Mouse (Mus musculus): Measurements from ENCODE around the gene Bank1.
A peak's percentile ranks its signal among the peaks of the same experiment; 100 is the strongest.

The Bank1 gene

GRCm38 (mm10) chr3:136100973-136101500 is 224.8 kb downstream of the Bank1 start:
- DNase-seq: no peak

- DNase-seq: no peak
These were observed 225.6 kb downstream of the Bank1 start for GRCm38 (mm10) chr3:136100292-136100691.

- no peak for DNase-seq
These were observed 238.8 kb downstream of the Bank1 start for GRCm38 (mm10) chr3:136086948-136087660.

DNA sequence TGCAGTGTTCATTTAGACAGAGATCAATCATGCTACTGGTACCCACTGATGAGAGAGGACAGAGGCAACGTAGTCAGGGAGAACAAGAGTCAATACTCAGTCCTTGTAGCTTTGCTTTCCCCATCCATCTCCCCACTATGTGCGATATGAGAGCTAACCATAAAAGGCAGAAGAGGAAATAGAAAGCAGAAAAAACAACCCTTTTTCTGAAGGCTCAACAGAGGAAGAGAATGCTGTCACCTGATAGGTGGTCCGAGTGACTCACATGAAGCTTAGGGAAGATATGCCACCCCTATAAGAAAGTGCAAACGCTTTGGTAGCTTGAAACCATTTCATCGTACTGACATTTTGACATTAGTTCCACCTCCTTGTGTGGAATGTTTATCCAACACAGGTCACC is 239.4 kb downstream of the Bank1 start:
- no peak for DNase-seq

GRCm38 (mm10) chr3:136085077-136085476 is 240.8 kb downstream of the Bank1 start:
- DNase-seq: no peak

DNA sequence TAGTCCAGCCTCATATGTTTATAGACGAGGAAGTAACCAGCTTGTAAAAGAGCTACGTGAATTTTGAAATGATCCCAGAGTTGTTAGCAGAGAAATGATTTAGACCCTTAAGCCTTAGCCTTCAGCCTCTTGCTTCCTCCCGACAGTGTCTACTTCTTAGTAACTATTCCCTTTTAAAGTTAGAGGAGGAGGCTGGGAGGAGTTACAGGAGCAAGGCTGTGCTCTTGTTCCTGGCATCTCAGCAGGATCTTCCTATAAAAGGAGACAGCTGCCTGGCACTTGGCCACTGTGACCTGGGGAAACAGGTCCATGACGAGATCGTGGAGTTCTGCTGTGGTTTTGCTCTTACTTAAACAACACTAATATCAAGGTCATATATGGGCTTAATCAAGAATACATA is 241.8 kb downstream of the Bank1 start:
- DNase-seq: no peak

DNA sequence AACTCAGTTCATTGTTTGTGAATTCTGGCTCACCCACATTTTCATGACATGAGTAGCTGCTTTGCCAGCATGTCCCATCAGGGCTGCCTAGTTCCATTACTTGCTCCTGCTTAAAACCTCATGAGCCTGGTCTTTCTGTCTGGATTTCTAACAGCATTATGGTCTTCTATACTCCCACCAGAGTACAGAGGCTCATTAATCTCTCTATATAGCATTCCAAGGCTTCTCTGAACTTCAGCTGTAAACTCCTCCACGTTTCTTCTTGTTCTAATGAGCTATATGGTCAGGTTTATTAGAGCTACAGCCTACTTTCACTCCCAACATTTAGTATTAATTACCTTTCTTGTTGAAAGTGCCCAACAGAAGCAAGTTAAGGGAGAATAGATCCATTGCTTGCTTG is 244.6 kb downstream of the Bank1 start:
- DNase-seq: no peak

GRCm38 (mm10) chr3:136078535-136078934 is 247.3 kb downstream of the Bank1 start:
- no peak for DNase-seq

- DNase-seq: no peak
These were observed 255.5 kb downstream of the Bank1 start for GRCm38 (mm10) chr3:136070394-136070793.

- DNase-seq: no peak
These were observed 264.0 kb downstream of the Bank1 start for GRCm38 (mm10) chr3:136061907-136062306.

- no peak for DNase-seq
These were observed 275.2 kb downstream of the Bank1 start for GRCm38 (mm10) chr3:136050635-136051034.

GRCm38 (mm10) chr3:136050215-136050614 is 275.7 kb downstream of the Bank1 start:
- DNase-seq: no peak

- DNase-seq: no peak
These were observed 277.8 kb downstream of the Bank1 start for GRCm38 (mm10) chr3:136048026-136048425.

GRCm38 (mm10) chr3:136045381-136045780 is 280.5 kb downstream of the Bank1 start:
- DNase-seq: no peak

- DNase-seq: no peak
These were observed 285.8 kb downstream of the Bank1 start for GRCm38 (mm10) chr3:136040041-136040440.

GRCm38 (mm10) chr3:136039446-136039845 is 286.4 kb downstream of the Bank1 start:
- no peak for DNase-seq

GRCm38 (mm10) chr3:136037254-136037653 is 288.6 kb downstream of the Bank1 start:
- DNase-seq: no peak

DNA sequence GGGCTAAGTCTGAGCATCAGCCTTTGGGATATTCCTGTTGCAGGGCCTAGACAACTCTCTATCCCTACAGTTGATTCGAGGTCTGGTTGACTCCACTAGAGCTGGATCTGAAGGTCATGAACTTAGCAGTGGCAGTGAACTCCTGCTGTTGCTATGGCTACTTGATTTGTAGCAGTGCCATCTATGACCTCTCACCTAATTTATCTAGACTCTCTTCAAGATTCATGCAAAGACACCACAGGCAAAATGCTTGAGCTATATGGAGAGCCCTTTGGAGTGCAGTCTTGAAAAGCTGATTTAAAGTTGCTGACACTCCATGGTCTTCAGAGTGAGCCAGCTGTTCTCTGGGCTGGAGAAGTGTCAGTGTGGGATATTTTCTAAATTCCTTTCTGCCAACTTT is 290.1 kb downstream of the Bank1 start:
- DNase-seq: no peak

DNA sequence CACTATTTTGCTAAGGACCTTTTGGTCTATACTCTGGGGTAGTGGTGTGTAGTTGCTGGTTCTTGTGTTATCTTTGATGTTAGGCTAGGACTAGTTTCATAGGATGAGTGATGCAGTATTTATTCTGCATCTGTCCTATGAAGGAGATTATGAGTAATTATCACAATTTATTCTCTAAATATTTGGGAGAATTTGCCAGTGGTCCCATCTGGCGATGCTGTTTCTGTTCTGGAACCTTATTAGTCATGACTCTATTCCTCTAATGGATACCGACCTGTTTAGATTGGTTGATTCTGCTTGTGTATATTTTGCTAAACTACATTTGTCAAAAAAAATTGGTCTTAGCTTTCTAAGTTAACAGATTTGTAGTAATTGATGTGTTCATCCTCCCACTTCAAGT is 301.0 kb downstream of the Bank1 start:
- no peak for DNase-seq

DNA sequence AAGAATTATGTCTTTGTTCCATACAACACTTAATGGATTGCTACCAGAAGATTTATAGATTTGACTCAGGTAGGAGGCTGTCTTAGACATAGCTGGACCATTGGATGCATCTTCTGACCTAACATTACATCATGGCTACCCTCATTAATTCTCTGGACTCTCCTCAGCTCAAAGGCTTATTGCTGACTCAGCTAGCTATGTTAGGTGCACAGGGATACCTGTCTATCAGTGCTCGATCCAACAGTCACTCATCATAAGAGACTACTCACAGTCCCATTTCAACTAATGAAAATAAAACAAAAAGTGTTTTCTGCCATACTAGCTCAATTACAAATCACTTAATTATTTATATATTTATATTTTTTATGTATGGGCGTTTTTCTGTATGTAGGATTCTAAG is 308.3 kb downstream of the Bank1 start:
- DNase-seq: no peak

DNA sequence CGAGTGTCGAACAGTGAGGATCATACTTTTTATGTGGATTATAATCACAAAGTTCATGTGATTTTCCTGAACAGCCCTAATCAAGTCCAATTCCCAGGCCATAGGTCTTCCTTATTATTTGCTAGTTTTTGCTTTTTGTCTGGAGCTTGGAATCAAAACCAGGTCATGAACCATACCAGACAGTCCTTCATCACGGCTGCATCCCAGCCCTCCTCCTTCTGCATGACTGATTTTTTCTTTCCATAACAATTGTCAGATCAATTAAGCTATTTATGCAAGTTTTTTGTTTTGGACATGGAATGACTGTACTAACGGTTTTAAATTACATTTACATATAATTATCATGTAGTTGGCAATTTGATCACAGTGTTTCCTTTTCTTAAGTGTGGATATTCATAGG is 315.2 kb downstream of the Bank1 start:
- no peak for DNase-seq

DNA sequence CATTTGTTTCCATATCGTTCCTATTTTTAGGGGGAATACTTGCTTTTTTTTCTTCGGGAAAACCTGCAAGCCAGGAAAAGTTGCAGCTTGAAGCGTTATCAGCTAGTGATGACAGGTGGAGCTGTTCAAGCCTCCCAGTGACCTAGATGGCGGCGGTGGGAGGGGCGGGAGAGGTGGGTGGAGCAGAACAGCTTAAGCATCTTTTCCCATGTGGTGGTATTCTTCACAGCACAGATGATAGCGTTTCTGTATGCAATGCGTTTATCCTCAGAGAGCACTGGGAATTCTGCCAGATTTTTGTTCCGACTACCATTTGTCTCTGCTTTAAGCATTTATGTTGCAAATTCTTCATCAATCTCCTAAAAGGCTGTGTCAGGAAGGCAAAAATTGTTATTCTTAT is 318.0 kb downstream of the Bank1 start:
- peak; percentile 49 to 54 for DNase-seq

DNA sequence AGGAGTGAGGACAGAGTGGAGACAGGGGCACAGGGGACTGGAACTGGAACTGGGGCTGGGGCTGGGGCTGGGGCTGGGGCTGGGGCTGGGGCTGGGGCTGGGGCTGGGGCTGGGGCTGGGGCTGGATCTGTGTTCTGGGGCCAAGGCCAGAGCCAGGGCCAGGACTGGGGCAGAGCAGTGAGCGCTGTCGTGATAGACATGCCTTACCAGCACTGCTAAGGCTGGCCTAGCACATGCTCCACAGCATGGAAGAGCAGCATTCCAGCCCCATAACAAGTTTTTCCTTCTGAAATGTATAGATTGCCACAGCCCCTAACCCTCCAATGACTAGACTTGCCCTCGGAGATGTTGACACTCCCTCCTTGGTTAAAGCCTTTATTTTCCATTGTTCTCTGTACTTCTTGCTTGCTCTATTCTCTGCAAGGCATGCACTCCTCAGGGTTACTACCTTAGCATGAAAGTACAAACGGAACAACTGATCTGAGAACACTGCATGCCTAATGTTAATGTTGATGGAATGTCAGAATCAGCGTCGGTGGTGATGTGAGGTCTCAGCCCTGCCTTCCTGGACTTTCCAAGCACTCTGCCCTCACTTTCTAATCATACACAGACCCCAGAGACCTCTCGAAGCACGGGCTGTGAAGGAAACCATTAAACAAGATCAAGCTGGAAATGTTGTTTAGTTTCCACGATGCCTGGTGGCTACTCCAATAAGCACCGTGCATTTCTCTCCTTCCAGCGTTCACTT is 318.6 kb downstream of the Bank1 start:
- DNase-seq: no peak

Data from cerebellum, postnatal 36 days (tissue).